Mouse (Mus musculus) layer of hippocampus, adult 18-20 months (tissue): Measurements from ENCODE around the gene Abhd15. TPM values are rescaled to one million over a fixed set of nuclear protein-coding genes. Genes with fewer than 3 reads are reported as not detected.

Source experiments
- DNase-seq, 2 experiments: peaks; one replicate each; pipeline ENCODE4 v3.0.0; 2022; ENCODE audit warnings: low spot score in 2 of 2
- total RNA-seq, 2 experiments: library from RNA; stranded (reverse); gene quantifications; 2 replicates each; pipeline ENCODE4 v1.2.3; 2021

Gene Abhd15
- total RNA-seq, 2 experiments from 2014 or later, result 1.4 to 1.7 TPM

- peak in 1 of 2 experiments; percentile 73 for DNase-seq
Measured at GRCm38 (mm10) chr11:77493512-77494343, 21.2 kb upstream of the Abhd15 start, which contains the start of gene Git1. Gene Git1 (plus strand): TSS chr11:77493562.

- peak in 1 of 2 experiments; percentile 27 for DNase-seq
Measured at GRCm38 (mm10) chr11:77494344-77494676, 20.6 kb upstream of the Abhd15 start.

GRCm38 (mm10) chr11:77494782-77495181 is 20.1 kb upstream of the Abhd15 start:
- DNase-seq, result no peak

GRCm38 (mm10) chr11:77495507-77495906 is 19.4 kb upstream of the Abhd15 start:
- DNase-seq, result no peak

DNA sequence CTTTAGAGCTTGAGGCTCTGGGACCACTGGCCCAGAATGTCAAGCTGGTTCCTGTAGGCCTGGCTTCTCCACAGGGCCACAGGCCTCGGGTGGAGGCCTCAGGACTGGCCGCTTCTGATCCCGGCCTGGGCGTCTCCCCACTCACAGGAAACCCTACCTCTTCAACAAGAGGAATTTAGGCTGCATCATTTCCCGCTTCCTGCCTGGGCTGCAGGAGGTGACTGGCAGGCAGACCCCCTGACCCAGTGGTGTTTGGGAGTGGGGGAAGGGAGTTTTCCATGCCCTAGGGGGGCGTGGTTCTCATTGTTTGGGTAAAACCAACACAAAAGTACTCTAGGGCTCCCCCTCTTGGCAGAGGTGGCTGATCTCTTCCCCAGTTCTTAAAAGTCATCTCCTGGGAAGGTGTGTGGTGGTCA is 17.6 kb upstream of the Abhd15 start:
- DNase-seq, result peak in 1 of 2 experiments; percentile 65

DNA sequence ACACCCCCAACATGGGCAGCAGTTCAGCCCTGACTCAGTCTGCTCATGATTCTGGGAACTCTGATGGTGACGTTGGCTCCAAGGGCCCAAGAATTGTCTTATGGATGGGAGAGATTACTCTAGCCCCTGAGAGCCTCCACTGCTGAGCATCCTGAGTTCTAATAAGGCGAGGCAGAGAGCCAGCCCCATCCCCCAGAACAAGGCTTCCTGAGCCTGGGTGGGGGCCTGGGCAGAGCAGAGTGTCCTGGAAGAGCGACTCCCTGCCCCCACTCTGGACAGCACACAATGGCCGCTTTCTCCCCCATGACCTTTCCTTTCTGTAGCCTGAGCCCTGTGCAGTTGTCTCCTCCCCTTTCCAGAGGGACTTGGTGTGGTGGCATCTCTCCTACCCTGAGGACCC is 17.1 kb upstream of the Abhd15 start:
- DNase-seq, result peak in 1 of 2 experiments; percentile 62

GRCm38 (mm10) chr11:77498261-77499139 is 16.4 kb upstream of the Abhd15 start:
- DNase-seq, result no peak

DNA sequence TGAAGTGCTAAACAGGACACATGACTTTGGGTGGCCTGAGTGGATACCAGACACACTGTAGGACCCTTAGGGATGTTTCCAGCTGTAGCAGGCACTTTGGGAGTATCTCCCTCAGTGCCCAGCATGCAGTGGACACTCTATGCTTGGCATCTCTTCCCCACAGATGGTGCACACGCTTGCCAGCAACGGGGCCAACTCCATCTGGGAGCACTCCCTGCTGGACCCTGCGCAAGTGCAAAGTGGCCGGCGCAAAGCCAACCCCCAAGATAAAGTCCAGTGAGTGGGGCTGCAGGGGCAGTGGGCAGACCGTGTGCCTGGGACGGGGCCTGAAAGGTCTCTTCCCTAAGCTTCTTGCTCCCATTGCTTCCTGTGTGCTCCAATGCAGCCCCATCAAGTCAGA is 15.6 kb upstream of the Abhd15 start:
- peak in 1 of 2 experiments; percentile 62 for DNase-seq

DNA sequence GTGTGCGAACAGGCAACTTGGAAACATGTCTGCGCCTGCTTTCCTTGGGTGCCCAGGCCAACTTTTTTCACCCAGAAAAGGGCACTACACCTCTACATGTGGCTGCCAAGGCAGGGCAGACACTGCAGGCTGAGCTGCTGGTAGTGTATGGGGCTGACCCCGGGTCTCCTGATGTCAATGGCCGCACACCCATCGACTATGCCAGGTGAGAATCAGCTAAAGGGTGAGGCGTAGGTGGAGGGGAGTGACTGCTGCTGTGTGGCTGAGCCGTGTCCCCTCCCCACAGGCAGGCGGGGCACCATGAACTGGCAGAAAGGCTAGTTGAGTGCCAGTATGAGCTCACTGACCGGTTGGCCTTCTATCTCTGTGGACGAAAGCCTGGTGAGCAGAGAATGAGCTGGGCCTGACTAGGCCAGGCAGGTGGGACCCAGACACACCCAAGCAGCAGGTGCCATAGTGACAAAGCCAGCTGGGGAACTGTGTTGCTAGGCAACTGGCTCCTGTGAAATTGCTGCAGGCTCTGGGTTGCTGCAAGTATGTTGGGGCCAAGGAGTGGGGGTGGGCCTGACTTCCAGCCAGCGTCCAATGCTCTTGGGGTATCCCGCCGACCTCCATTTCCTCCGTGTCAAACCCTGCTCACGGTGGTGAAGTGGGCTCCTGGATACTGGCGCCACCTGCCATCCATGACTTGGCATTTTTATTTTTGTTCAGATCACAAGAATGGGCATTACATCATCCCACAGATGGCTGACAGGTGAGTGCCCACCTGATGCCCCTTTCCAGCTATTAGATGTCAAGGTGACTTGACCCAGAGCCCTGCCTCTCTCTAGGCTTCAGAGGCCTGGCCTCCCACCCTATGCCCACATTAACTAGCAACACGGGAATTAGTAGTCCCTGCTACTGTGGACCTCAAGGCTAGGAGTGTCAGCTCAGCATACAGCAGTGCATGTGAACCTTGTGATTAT is 14.3 kb upstream of the Abhd15 start:
- peak in 1 of 2 experiments; percentile 72 for DNase-seq

DNA sequence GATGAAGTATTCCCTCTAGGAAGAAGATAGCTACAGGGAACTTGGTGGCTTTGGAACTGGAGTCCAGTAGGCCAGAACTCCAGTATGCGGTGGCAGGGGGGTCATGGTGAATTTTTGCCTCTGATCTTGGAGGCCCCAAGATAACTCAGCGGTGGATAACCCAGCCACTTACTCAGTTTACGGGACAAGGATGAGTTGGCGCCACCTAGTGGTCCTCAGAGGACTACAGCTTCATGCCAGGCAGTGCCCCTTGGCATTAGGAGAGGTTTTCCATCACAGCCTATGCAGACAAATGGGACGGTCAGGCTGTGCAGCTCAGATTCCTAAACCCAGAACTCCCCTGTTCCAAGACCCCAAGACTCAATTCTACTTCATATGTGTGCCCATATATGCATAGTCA is 13.5 kb upstream of the Abhd15 start:
- peak in 1 of 2 experiments; percentile 91 for DNase-seq

DNA sequence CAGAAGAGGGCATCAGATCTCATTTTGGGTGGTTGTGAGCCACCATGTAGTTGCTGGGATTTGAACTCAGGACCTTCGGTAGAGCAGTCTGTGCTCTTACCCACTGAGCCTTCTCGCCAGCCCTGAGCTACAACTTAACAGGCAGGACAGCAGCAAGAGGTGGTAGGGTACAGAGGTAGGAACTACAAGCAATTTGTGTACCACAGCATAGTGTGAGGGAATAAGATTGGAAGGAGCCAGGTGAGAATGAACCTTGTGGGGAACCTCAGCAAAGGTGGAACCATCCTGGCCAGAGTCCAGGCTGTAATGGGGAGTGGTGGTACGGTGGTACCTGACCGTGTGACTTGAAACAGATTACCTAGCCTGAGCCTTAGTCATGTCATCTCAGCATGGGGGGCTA is 12.9 kb upstream of the Abhd15 start:
- no peak for DNase-seq

- no peak for DNase-seq
Measured at GRCm38 (mm10) chr11:77502481-77502880, 12.4 kb upstream of the Abhd15 start.

GRCm38 (mm10) chr11:77503511-77503910 is 11.4 kb upstream of the Abhd15 start:
- DNase-seq, result no peak

DNA sequence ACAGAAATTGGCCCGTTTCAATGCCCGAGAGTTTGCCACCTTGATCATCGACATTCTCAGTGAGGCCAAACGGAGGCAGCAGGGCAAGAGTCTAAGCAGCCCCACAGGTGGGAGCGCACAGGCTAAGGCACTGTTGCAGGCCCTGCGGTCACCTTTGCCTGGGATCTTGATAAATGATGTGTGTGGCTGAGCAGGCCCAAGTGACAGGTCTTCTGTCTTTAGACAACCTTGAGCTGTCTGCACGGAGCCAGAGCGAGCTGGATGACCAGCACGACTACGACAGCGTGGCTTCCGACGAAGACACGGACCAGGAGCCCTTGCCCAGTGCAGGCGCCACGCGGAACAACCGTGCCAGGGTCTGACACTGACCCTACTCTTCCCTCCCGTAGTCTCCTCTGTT is 10.5 kb upstream of the Abhd15 start:
- no peak for DNase-seq

DNA sequence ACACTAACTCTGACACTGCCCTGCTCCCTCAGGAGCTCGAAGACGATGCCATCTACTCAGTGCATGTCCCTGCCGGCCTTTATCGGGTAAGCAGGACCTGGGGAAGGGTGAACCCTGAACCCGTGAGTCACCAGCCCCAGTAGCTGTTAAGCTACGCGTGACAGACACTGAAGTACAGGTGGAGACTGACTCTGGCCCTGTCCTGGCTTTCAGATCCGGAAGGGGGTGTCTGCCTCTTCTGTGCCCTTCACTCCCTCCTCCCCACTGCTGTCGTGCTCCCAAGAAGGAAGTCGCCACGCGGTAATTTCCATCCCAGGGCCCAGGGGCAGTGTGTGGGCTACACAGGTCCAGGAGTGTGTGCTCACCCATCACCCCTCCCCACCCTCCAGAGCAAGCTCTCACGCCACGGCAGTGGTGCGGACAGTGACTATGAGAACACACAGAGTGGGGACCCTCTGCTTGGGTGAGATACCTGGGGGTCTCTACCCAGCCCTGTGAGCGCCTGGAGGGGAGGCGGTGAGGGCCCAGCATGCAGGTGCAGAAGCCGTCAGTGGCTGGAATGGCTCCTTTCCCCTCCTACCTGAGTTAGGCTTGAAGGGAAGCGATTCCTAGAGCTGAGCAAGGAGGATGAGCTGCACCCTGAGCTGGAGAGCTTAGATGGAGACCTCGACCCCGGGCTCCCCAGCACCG is 9.5 kb upstream of the Abhd15 start:
- no peak for DNase-seq

DNA sequence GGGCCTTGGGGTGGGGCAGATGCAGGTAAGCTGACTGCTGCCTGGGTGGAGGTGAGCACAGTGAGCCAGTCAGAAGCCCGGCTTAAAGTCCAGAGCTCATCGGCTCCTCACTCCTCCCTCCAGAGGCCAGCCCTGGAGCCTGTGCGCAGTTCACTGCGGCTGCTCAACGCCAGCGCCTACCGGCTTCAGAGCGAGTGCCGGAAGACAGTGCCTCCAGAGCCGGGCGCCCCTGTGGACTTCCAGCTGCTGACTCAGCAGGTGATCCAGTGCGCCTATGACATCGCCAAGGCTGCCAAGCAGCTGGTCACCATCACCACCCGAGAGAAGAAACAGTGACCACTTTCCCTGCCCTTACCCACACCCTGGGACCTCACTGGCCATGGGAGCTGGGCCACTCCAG is 8.6 kb upstream of the Abhd15 start:
- no peak for DNase-seq

GRCm38 (mm10) chr11:77506941-77507340 is 8.0 kb upstream of the Abhd15 start:
- no peak for DNase-seq

DNA sequence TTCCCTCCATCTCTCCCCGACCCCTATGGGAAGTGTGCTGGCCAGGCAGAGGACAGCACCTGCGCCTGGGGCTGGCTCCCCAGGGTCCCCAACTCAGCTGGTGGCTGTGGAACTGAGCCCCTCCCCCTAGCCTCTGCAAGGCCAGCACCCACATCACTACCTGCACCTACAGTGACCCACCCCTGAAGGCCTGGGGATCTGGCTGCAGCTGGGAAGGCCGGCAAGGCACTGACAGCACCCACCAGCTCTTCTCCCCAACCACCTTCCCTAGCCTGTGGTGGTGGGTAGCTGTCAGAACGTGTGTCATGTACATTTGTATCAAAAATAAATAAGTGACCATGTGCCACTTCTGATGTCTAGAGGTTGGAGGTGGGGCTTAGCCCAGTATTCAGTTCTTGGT is 7.5 kb upstream of the Abhd15 start:
- DNase-seq, result no peak

DNA sequence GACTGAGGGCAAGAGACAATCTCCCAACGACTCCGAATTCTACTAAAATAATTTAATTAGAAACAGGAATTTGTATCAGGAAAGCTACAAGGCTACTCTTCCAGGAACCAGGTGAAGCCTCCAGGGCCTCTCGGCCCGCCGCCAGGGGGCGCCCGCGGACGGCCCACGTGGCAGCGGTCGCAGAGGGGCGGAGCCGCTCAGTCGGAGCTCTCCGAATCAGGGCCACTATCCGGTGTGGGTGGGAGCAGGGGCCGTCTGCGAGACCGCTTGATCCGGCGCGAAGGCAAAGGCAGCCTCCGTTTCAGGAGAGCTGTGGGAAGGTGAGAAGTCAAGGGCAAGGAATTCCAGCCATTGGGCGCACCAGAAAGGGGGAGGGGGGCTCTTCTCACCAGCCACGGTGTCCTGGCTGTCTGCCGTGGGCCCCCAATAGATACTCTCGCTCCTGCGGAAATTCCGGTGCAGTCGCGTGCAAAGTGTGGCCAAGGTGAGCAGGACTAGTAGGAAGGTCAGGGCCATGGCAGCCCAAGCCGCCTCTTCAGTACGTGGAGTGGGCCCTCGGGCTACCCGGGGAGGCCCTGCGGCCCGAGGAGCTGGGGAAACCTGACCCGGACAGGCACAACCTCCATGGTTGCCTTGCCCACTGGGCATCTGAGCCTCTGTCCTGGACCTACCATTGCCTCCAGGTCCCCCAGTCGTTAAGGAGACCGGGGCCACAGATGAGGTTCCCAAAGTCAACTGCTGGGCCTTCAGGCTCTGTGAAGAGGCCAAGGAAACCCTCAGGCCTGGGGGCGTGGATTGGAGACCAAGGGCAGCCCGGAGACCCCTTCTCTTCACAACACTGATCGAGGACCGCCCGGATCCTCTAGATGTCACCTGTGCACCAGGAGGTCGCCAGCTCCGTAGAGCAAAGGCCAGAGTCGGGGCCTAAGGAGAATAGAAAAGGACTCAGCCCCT is 6.6 kb upstream of the Abhd15 start:
- peak in 1 of 2 experiments; percentile 88 for DNase-seq
